Mouse (Mus musculus) bone marrow macrophage, adult 2 months (primary cell): ENCODE measurements around the gene Wasl. TPM values are rescaled to one million over a fixed set of nuclear protein-coding genes. Genes with fewer than 3 reads are reported as not detected.

Experiments used
- H3K27ac ChIP-seq: 2 replicates; pipeline ENCODE4 v1.5.1; 2012; ENCODE audit warnings: low read depth, low read length; ENCODE audit not compliant: insufficient read depth
- H3K4me1 ChIP-seq: 2 replicates; pipeline ENCODE4 v1.6.1; 2012; ENCODE audit warnings: low read length; ENCODE audit not compliant: control insufficient read depth, insufficient read depth
- H3K4me3 ChIP-seq: 2 replicates; pipeline ENCODE4 v1.5.1; 2012; ENCODE audit warnings: mild to moderate bottlenecking, low read length, moderate library complexity; ENCODE audit not compliant: insufficient read depth
- CTCF ChIP-seq: IDR thresholded peaks from 2 replicates; pipeline ENCODE4 v1.5.1; 2012; ENCODE audit warnings: low read depth, mild to moderate bottlenecking, low read length, moderate library complexity
- POLR2A ChIP-seq: IDR thresholded peaks from 2 replicates; pipeline ENCODE4 v1.6.1; 2012; ENCODE audit warnings: mild to moderate bottlenecking, low read depth, low read length, borderline replicate concordance
- polyA plus RNA-seq: library from polyadenylated mRNA; stranded (reverse); fragments of >200 nt; gene quantifications from 2 replicates; pipeline ENCODE4 v1.2.4, GENCODE M21; 2012; ENCODE audit not compliant: missing spikeins, insufficient read depth, insufficient read length

Wasl gene
- polyA plus RNA-seq, 1 experiment, result 18.5 TPM

DNA sequence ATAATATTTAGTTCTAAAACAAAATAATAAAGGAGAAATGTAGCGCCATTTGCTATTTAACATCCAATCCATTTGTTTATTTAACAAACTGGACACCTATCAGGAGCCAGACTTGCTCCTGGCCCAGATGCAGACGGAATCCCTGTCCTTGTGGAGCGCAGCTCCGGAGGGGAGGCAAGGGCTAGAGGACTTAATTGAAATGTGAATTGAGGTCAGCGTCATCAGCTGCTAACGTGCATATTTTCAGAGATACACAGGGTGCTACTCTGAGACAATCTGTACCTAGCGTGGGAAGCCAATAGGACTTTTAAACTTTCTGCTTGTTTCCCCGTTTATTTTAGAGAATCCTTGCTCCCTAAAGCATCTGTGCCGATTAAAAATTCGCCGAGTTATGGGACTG, 94.5 kb downstream of the Wasl start:
- TF ChIP-seq CTCF, result no peak
- no peak for TF ChIP-seq POLR2A
- no peaks in the 10 kb centered on the region for H3K4me1 ChIP-seq
- no peak overlapping the region for H3K4me3 ChIP-seq
- no peak overlapping the region for H3K27ac ChIP-seq

DNA sequence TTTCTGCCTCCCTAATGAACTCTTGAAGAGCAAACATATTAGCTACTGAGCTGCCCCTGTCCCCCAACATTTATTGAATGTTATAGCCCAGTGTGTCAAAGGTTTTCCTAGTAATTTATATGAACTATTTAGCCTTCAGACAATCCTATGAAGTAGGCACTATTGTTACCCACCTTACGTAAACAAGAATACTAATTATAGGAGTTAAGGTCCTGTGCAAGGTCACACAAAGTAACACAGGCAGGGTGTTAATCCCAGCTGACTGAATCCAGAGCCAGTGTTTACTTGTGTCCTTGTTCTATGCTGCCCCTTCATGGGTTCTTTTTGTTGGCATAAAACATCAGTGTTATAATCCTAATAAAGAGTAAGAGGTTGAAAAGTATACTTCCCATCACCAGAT, 95.1 kb downstream of the Wasl start:
- no peak overlapping the region for H3K27ac ChIP-seq
- TF ChIP-seq CTCF (no peak), POLR2A (no peak)
- H3K4me1 ChIP-seq, result no peaks in the 10 kb centered on the region
- H3K4me3 ChIP-seq, result no peak overlapping the region

DNA sequence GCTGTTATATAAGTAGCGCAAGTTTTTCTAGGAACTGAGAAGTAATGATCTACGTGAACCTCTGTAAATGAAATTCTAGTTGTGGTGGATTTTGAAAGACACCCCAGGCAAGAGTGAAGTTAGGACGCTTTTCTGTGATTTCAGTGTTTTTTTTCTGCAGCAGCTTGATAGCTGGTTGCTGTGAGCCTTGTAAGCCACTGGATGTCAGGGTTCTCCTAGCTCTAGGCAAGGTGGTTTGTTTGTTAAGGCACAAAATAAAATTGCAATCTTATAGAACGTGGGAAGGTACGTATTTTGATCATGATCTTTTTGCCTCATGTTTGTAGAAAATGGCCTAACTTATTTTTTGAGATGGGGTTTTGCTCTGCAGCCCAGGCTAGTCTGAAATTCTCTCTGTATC, 95.8 kb downstream of the Wasl start:
- no peak for TF ChIP-seq POLR2A
- no peak for TF ChIP-seq CTCF
- Histone ChIP-seq H3K4me1 (no peaks in the 10 kb centered on the region), H3K27ac (no peak overlapping the region), H3K4me3 (no peak overlapping the region)

DNA sequence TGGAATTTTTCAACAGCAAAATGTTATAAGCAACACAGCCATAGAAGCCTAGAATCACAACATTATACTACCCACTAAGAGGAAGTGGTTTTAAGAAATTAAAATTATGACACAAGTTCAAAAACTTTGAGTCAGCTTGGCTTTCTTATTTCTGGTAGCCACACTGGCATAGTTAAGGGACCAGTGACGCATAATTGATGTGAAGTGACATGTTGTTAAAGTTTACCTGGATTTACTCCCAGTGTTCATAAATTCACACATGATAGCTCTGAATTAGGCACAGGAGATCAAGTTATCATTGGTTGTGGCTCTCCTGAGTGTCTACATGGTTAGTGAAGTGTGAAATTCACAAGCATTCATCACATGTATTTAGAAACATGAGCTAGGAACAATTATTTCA, 99.9 kb downstream of the Wasl start:
- no peaks in the 10 kb centered on the region for H3K4me1 ChIP-seq
- no peak overlapping the region for H3K4me3 ChIP-seq

DNA sequence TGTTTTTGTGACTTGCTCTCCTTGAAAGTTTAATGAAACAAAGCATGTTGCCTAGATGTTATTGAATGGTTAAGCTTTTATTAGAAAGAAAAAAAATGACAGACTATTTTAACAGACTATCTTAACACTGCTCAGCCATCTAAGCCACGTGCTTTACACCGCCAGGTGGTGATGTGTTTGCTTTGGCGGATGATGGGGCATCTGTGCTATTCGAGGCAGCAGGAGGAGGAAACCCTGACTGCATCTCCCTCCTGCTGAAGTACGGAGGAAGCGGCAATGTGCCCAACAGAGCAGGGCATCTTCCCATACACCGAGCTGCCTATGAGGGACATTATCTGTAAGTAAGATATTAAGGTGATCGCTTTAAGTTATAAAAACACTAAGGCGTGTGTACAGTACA, 100.7 kb downstream of the Wasl start:
- TF ChIP-seq POLR2A (no peak), CTCF (no peak)
- H3K27ac ChIP-seq, result no peak overlapping the region
- H3K4me1 ChIP-seq, result no peaks in the 10 kb centered on the region
- no peak overlapping the region for H3K4me3 ChIP-seq

More for the DNA sequence above, 99.9 kb downstream of the Wasl start:
- no peak for TF ChIP-seq POLR2A
- TF ChIP-seq CTCF, result no peak
- H3K27ac ChIP-seq, result no peak overlapping the region

Other genes with a start within 250 kb of the Wasl start
- not detected in 2 replicates for gene Iqub, start 149.9 kb downstream of the Wasl start, polyA plus RNA-seq
- 90.2 and 99.8 TPM in 2 replicates for gene Ndufa5, start 137.0 kb downstream of the Wasl start, polyA plus RNA-seq
- gene Asb15, start 136.9 kb downstream of the Wasl start, polyA plus RNA-seq, result not detected in 2 replicates
- gene Lmod2, start 67.2 kb downstream of the Wasl start, polyA plus RNA-seq, result not detected in 2 replicates
- not detected in 2 replicates for gene Hyal6, start 68.2 kb upstream of the Wasl start, polyA plus RNA-seq
- not detected in 2 replicates for gene Hyal4, start 83.3 kb upstream of the Wasl start, polyA plus RNA-seq
- gene Spam1, start 126.2 kb upstream of the Wasl start, polyA plus RNA-seq, result not detected in 2 replicates
- gene Hyal5, start 193.0 kb upstream of the Wasl start, polyA plus RNA-seq, result not detected in 2 replicates